Mouse (Mus musculus) kidney, adult 2 months (tissue): ENCODE data around the gene Armc9.

ENCODE experiments used
- CTCF ChIP-seq: fragments of 200-500 bp; conservative IDR thresholded peaks from 2 replicates; pipeline ENCODE4 v1.5.1; 2011; ENCODE audit warnings: low read depth, mild to moderate bottlenecking, control low read depth, low read length, moderate library complexity, mixed read lengths; ENCODE audit not compliant: insufficient read depth, insufficient read length
- POLR2A ChIP-seq: fragments of 200-500 bp; IDR thresholded peaks from one replicate; pipeline ENCODE4 v1.6.1; 2011; ENCODE audit warnings: low read depth, low read length, control low read depth

GRCm38 (mm10) chr1:86119549-86119948 is 35.0 kb upstream of the Armc9 start:
- TF ChIP-seq CTCF = no peak
- TF ChIP-seq POLR2A = no peak
